Mouse (Mus musculus) testis, adult 2 months (tissue): ENCODE results near the gene Dpy19l2.

ENCODE experiments used
- CTCF ChIP-seq: fragments of 200-500 bp; IDR thresholded peaks from 2 replicates; pipeline ENCODE4 v1.5.1; 2012; ENCODE audit warnings: low read depth, mild to moderate bottlenecking, inconsistent platforms, low read length, moderate library complexity; ENCODE audit not compliant: control insufficient read depth, insufficient read depth, insufficient replicate concordance
- POLR2A ChIP-seq: fragments of 200-500 bp; IDR thresholded peaks from 2 replicates; pipeline ENCODE4 v1.6.1; 2012; ENCODE audit warnings: low read depth, mild to moderate bottlenecking, inconsistent platforms, low read length, moderate library complexity; ENCODE audit not compliant: control insufficient read depth

DNA sequence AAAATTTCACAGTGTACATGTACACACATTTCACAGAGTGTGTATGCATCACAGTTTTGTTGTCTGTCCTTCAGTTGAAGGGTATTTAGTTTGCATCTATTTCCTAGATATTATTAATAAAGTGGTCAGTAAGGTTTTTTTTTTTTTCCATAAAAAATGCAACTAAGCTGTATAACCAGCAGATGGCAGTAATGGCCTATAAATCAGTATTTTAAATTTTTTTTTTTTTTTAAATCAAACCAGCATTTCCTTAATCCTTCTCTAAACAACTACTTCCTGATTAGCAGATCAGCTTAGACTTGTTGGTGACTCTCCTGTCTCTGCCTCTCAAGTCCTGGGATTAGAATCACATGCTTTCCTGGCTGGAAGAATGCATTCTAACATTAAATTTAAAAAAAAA, 5.2 kb upstream of the Dpy19l2 start:
- no peak for TF ChIP-seq CTCF
- no peak for TF ChIP-seq POLR2A
